Comparison of ENCODE assay signal across 10 mouse cellular contexts in the genomic region with DNA sequence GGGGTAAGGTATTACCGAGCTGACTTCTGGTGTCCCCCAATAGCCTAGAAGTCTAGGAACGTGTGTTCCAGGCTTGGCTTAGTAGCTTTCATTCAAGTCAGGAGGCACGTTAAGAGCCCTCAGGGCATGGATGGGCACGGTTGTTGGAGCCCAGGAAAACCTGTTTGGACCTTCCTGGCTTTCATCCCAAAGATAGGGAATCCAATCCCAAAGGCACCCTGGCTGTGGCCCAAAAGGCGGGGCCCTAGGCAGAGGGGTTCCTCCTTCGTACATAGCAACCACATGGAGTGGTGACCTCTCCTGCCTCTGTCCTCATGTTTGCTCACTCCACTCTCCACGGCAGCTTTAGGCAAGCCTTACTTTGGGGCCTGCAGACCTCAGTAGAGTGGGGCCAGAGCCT. TPM values are rescaled to one million over a fixed set of nuclear protein-coding genes. Genes with fewer than 3 reads are reported as not detected.
A peak's percentile ranks its signal among the peaks of the same experiment; 100 is the strongest.
DNase-seq lines count a peak whose midpoint lies in the region; ATAC-seq and TF ChIP-seq lines count a peak whose summit lies in the region.
"Had no signal": no experiment of that assay in that cellular context is flagged by ENCODE, and none has a peak within 500 bp of the region (broad histone marks: within the 10 kb centered on the region; RNA-seq: fewer than 3 reads in every experiment).

No protein-coding gene starts in this region.

- no peak for TF ChIP-seq POLR2A in bone marrow, adult 2 months (IDR thresholded peaks at IDR 0.05; ENCODE audit: borderline replicate concordance, control insufficient read depth, low read depth, low read length)

- peaks cover under 1% of the 10 kb centered on the region; the same call in 1 of the 2 replicates for H3K27me3 ChIP-seq in hindbrain, embryonic 13.5 days
- H3K27me3 ChIP-seq in hindbrain, embryonic 11.5 days (ENCODE audit: control insufficient read depth, insufficient read depth, low read length), result no peaks in the 10 kb centered on the region; the same call in 1 of the 2 replicates

- H3K9me3 ChIP-seq in hindbrain, embryonic 13.5 days, result no peaks in the 10 kb centered on the region
- H3K9me3 ChIP-seq in hindbrain, embryonic 11.5 days (ENCODE audit: control insufficient read depth, low read length), result no peaks in the 10 kb centered on the region

- WGBS in hindbrain, embryonic 13.5 days, result 79% methylated on average over 7 of the region's 7 CpGs
- 87% methylated on average over 7 of the region's 7 CpGs for WGBS in hindbrain, embryonic 11.5 days
- WGBS in bone marrow, adult 2 months, result 60% methylated on average over 7 of the region's 7 CpGs

- no peak for DNase-seq in hindbrain, embryonic 11.5 days (ENCODE audit: low spot score)
- DNase-seq in kidney, postnatal 14 days, result peak; percentile 59
- peak; percentile 82 for DNase-seq in lung, postnatal 14 days
- no peak for DNase-seq in natural killer cell, adult 2 months (ENCODE audit: low spot score in 2 of 2)
- DNase-seq in thymus, postnatal 36 days, result no peak
- no peak for DNase-seq in right cerebral cortex, postnatal 14 days

- H3K4me2 ChIP-seq in hindbrain, embryonic 13.5 days, result no peak overlapping the region
- no peak overlapping the region for H3K4me2 ChIP-seq in hindbrain, embryonic 11.5 days (replicated peaks; ENCODE audit: low read depth, low read length)

- no peaks in the 10 kb centered on the region for H3K36me3 ChIP-seq in hindbrain, embryonic 13.5 days
- H3K36me3 ChIP-seq in hindbrain, embryonic 11.5 days (ENCODE audit: control insufficient read depth, insufficient read depth, low read length), result no peaks in the 10 kb centered on the region

- no peak overlapping the region for H3K9ac ChIP-seq in hindbrain, embryonic 13.5 days
- H3K9ac ChIP-seq in hindbrain, embryonic 11.5 days (ENCODE audit: low read depth, low read length), result no peak overlapping the region

- TF ChIP-seq CTCF in bone marrow, adult 2 months (IDR thresholded peaks at IDR 0.05; ENCODE audit: control insufficient read depth, insufficient read depth, low read length), result no peak

- peaks cover 56% of the 10 kb centered on the region for H3K4me1 ChIP-seq in hindbrain, embryonic 13.5 days (replicated peaks)
- peaks cover 3% of the 10 kb centered on the region; the same call in 1 of the 2 replicates for H3K4me1 ChIP-seq in hindbrain, embryonic 11.5 days (replicated peaks; ENCODE audit: control insufficient read depth, insufficient read depth, low read length)
- H3K4me1 ChIP-seq in bone marrow, adult 2 months (ENCODE audit: control insufficient read depth, insufficient read depth, low read length), result peaks cover 7% of the 10 kb centered on the region

- no peak overlapping the region for H3K4me3 ChIP-seq in hindbrain, embryonic 13.5 days
- no peak overlapping the region for H3K4me3 ChIP-seq in hindbrain, embryonic 11.5 days (ENCODE audit: low read depth, low read length)
- no peak overlapping the region for H3K4me3 ChIP-seq in bone marrow, adult 2 months (replicated peaks; ENCODE audit: control insufficient read depth, low read depth, low read length)

- H3K27ac ChIP-seq in hindbrain, embryonic 13.5 days, result 0 out of 2 replicates have a peak overlapping the region, but pooled peaks have one; percentile 9
- H3K27ac ChIP-seq in hindbrain, embryonic 11.5 days (ENCODE audit: low read depth, low read length), result no peak overlapping the region
- H3K27ac ChIP-seq in bone marrow, adult 2 months (ENCODE audit: control insufficient read depth, insufficient read depth, low read depth, low read length, poor library complexity), result peak overlapping the region; percentile 30

- no peak for ATAC-seq in hindbrain, embryonic 13.5 days (ENCODE audit: low FRiP score)
- no peak for ATAC-seq in hindbrain, embryonic 11.5 days (ENCODE audit: low FRiP score)

RNA-seq across cellular contexts. Expression of gene Tst, which starts 3.3 kb away (rescaled TPM):
- 10.7 and 17.0 TPM in 2 replicates for polyA plus RNA-seq in hindbrain, embryonic 13.5 days (2015; fragmentation: Nextera tagmentation; extraction: Ambion mirVana)
- polyA plus RNA-seq in hindbrain, embryonic 11.5 days (2014; fragmentation: Nextera tagmentation; extraction: Ambion mirVana), result 8.5 TPM in 2 replicates
- 14.5 and 23.8 TPM in 2 replicates for polyA plus RNA-seq in bone marrow, adult 2 months (2011; ENCODE audit: insufficient read depth, insufficient read length, low replicate concordance, missing spikeins)

RNA-seq across cellular contexts. Expression of gene Mpst, which starts 3.8 kb away (rescaled TPM):
- 2.2 and 3.1 TPM in 2 replicates for polyA plus RNA-seq in hindbrain, embryonic 13.5 days (2015; fragmentation: Nextera tagmentation; extraction: Ambion mirVana)
- polyA plus RNA-seq in hindbrain, embryonic 11.5 days (2014; fragmentation: Nextera tagmentation; extraction: Ambion mirVana), result 2.6 and 2.7 TPM in 2 replicates
- polyA plus RNA-seq in bone marrow, adult 2 months (2011; ENCODE audit: insufficient read depth, insufficient read length, low replicate concordance, missing spikeins), result 49.5 and 50.1 TPM in 2 replicates

RNA-seq across cellular contexts. Expression of gene Tex33, which starts 6.7 kb away (rescaled TPM):
- polyA plus RNA-seq in hindbrain, embryonic 13.5 days (2015; fragmentation: Nextera tagmentation; extraction: Ambion mirVana), result not detected in 2 replicates
- polyA plus RNA-seq in hindbrain, embryonic 11.5 days (2014; fragmentation: Nextera tagmentation; extraction: Ambion mirVana), result not detected in 2 replicates
- polyA plus RNA-seq in bone marrow, adult 2 months (2011; ENCODE audit: insufficient read depth, insufficient read length, low replicate concordance, missing spikeins), result not detected in 2 replicates
- polyA plus RNA-seq: large intestine, adult 2 months; midbrain, embryonic 14.5 days had no signal

RNA-seq across cellular contexts. Expression of gene Kctd17, which starts 25.9 kb away (rescaled TPM):
- polyA plus RNA-seq in hindbrain, embryonic 13.5 days (2015; fragmentation: Nextera tagmentation; extraction: Ambion mirVana), result 114 and 116 TPM in 2 replicates
- polyA plus RNA-seq in hindbrain, embryonic 11.5 days (2014; fragmentation: Nextera tagmentation; extraction: Ambion mirVana), result 62.7 and 65.8 TPM in 2 replicates
- polyA plus RNA-seq in bone marrow, adult 2 months (2011; ENCODE audit: insufficient read depth, insufficient read length, low replicate concordance, missing spikeins), result 14.7 and 14.8 TPM in 2 replicates

Comparison
In these comparisons a context has a peak if more than half of its experiments do, and no peak if none do; other contexts are left out.
1. DNase-seq: peak in kidney, postnatal 14 days (single experiment) and lung, postnatal 14 days (single experiment); none in hindbrain, embryonic 11.5 days (single experiment), natural killer cell, adult 2 months (0 of 2), thymus, postnatal 36 days (0 of 2) and right cerebral cortex, postnatal 14 days (single experiment).
2. RNA of gene Mpst, which starts 3.8 kb away (polyA plus RNA-seq): 49.5 to 50.1 TPM in bone marrow, adult 2 months; 2.6 to 2.7 TPM in hindbrain, embryonic 11.5 days and 2.2 to 3.1 TPM in hindbrain, embryonic 13.5 days; every median in the first group is over 10 times any median in the second.